Mouse (Mus musculus): ENCODE measurements at regions not wholly inside any gene's neighbourhood (a gene's known extent, or its start where the extent isn't known, plus 50 kb on each side); places are given as distances from the start of the nearest gene placed in this dataset.

GRCm38 (mm10) chr2:38449092-38449491, 62.4 kb upstream of the Nek6 start:
- H3K79me3 ChIP-seq (ENCODE audit: low read depth): no peaks in the 10 kb centered on the region
- no peaks in the 10 kb centered on the region for H3K79me2 ChIP-seq (ENCODE audit: control insufficient read depth, insufficient read depth)
- no peak overlapping the region for H3ac ChIP-seq (ENCODE audit: control insufficient read depth, insufficient read length, low read depth)
- H3K36me3 ChIP-seq (ENCODE audit: control insufficient read depth, insufficient read depth): no peaks in the 10 kb centered on the region
- H3K4me3 ChIP-seq (ENCODE audit: insufficient read depth, poor library complexity, severe bottlenecking): no peak overlapping the region
- H3K27me3 ChIP-seq (ENCODE audit: control insufficient read depth, insufficient read depth, insufficient read length): no peaks in the 10 kb centered on the region
- TF ChIP-seq USF1 (IDR thresholded peaks at IDR 0.05; ENCODE audit: low read depth): no peak
- no peak for TF ChIP-seq FOSL1 (IDR thresholded peaks at IDR 0.05; ENCODE audit: insufficient read depth, low read length, poor library complexity, severe bottlenecking)
- no peak for TF ChIP-seq MYOG (IDR thresholded peaks at IDR 0.05; ENCODE audit: control insufficient read depth, extremely low read depth, insufficient read length)
- TF ChIP-seq CEBPB (IDR thresholded peaks at IDR 0.05; ENCODE audit: low read depth): no peak
- TF ChIP-seq MYOD1 (IDR thresholded peaks at IDR 0.05; ENCODE audit: control insufficient read depth, insufficient read length, low read depth): no peak
- TF ChIP-seq MAX (IDR thresholded peaks at IDR 0.05): no peak
- no peak for TF ChIP-seq CTCF (IDR thresholded peaks at IDR 0.05; ENCODE audit: control insufficient read depth, insufficient read depth, insufficient read length)

GRCm38 (mm10) chr2:38456571-38456970, 54.9 kb upstream of the Nek6 start:
- Histone ChIP-seq H3K4me3 (ENCODE audit: insufficient read depth, poor library complexity, severe bottlenecking) (no peak overlapping the region), H3K79me2 (ENCODE audit: control insufficient read depth, insufficient read depth) (no peaks in the 10 kb centered on the region), H3ac (ENCODE audit: control insufficient read depth, insufficient read length, low read depth) (no peak overlapping the region), H3K27me3 (ENCODE audit: control insufficient read depth, insufficient read depth, insufficient read length) (no peaks in the 10 kb centered on the region), H3K36me3 (ENCODE audit: control insufficient read depth, insufficient read depth) (no peaks in the 10 kb centered on the region), H3K79me3 (ENCODE audit: low read depth) (no peaks in the 10 kb centered on the region)
- TF ChIP-seq FOSL1 (IDR thresholded peaks at IDR 0.05; ENCODE audit: insufficient read depth, low read length, poor library complexity, severe bottlenecking): no peak
- no peak for TF ChIP-seq MYOG (IDR thresholded peaks at IDR 0.05; ENCODE audit: control insufficient read depth, extremely low read depth, insufficient read length)
- TF ChIP-seq MYOD1 (IDR thresholded peaks at IDR 0.05; ENCODE audit: control insufficient read depth, insufficient read length, low read depth): no peak
- TF ChIP-seq CEBPB (IDR thresholded peaks at IDR 0.05; ENCODE audit: low read depth): no peak
- no peak for TF ChIP-seq MAX (IDR thresholded peaks at IDR 0.05)
- no peak for TF ChIP-seq CTCF (IDR thresholded peaks at IDR 0.05; ENCODE audit: control insufficient read depth, insufficient read depth, insufficient read length)
- TF ChIP-seq USF1 (IDR thresholded peaks at IDR 0.05; ENCODE audit: low read depth): no peak

- Histone ChIP-seq H3K4me3 (ENCODE audit: insufficient read depth, poor library complexity, severe bottlenecking) (no peak overlapping the region), H3K27me3 (ENCODE audit: control insufficient read depth, insufficient read depth, insufficient read length) (no peaks in the 10 kb centered on the region), H3K36me3 (ENCODE audit: control insufficient read depth, insufficient read depth) (no peaks in the 10 kb centered on the region), H3K79me2 (ENCODE audit: control insufficient read depth, insufficient read depth) (no peaks in the 10 kb centered on the region), H3ac (ENCODE audit: control insufficient read depth, insufficient read length, low read depth) (no peak overlapping the region), H3K79me3 (ENCODE audit: low read depth) (no peaks in the 10 kb centered on the region)
- TF ChIP-seq MYOD1 (IDR thresholded peaks at IDR 0.05; ENCODE audit: control insufficient read depth, insufficient read length, low read depth): no peak
- TF ChIP-seq MYOG (IDR thresholded peaks at IDR 0.05; ENCODE audit: control insufficient read depth, extremely low read depth, insufficient read length): no peak
- TF ChIP-seq CTCF (IDR thresholded peaks at IDR 0.05; ENCODE audit: control insufficient read depth, insufficient read depth, insufficient read length): no peak
- TF ChIP-seq USF1 (IDR thresholded peaks at IDR 0.05; ENCODE audit: low read depth): no peak
- TF ChIP-seq CEBPB (IDR thresholded peaks at IDR 0.05; ENCODE audit: low read depth): no peak
- TF ChIP-seq FOSL1 (IDR thresholded peaks at IDR 0.05; ENCODE audit: insufficient read depth, low read length, poor library complexity, severe bottlenecking): no peak
- TF ChIP-seq MAX (IDR thresholded peaks at IDR 0.05): no peak
These were observed 51.1 kb upstream of the Nek6 start for GRCm38 (mm10) chr2:38460367-38460766.

- no peaks in the 10 kb centered on the region for H3K79me2 ChIP-seq (ENCODE audit: control insufficient read depth, insufficient read depth)
- no peak overlapping the region for H3K4me3 ChIP-seq (ENCODE audit: insufficient read depth, poor library complexity, severe bottlenecking)
- H3K36me3 ChIP-seq (ENCODE audit: control insufficient read depth, insufficient read depth): no peaks in the 10 kb centered on the region
- no peaks in the 10 kb centered on the region for H3K79me3 ChIP-seq (ENCODE audit: low read depth)
- no peak overlapping the region for H3ac ChIP-seq (ENCODE audit: control insufficient read depth, insufficient read length, low read depth)
- no peaks in the 10 kb centered on the region for H3K27me3 ChIP-seq (ENCODE audit: control insufficient read depth, insufficient read depth, insufficient read length)
- no peak for TF ChIP-seq MYOG (IDR thresholded peaks at IDR 0.05; ENCODE audit: control insufficient read depth, extremely low read depth, insufficient read length)
- TF ChIP-seq CTCF (IDR thresholded peaks at IDR 0.05; ENCODE audit: control insufficient read depth, insufficient read depth, insufficient read length): no peak
- TF ChIP-seq FOSL1 (IDR thresholded peaks at IDR 0.05; ENCODE audit: insufficient read depth, low read length, poor library complexity, severe bottlenecking): no peak
- TF ChIP-seq USF1 (IDR thresholded peaks at IDR 0.05; ENCODE audit: low read depth): no peak
- TF ChIP-seq CEBPB (IDR thresholded peaks at IDR 0.05; ENCODE audit: low read depth): no peak
- TF ChIP-seq MYOD1 (IDR thresholded peaks at IDR 0.05; ENCODE audit: control insufficient read depth, insufficient read length, low read depth): no peak
- TF ChIP-seq MAX (IDR thresholded peaks at IDR 0.05): no peak
These were observed 50.5 kb upstream of the Nek6 start for GRCm38 (mm10) chr2:38460825-38461540.

All from C2C12 (cell line).